Mouse (Mus musculus) CH12.LX (cell line): ENCODE results near the gene Nek6. TPM values are rescaled to one million over a fixed set of nuclear protein-coding genes. Genes with fewer than 3 reads are reported as not detected.

Experiments
- DNase-seq: peaks from one replicate; pipeline ENCODE4 v3.0.0-alpha.2; 2013; ENCODE audit errors: extremely low read depth
- H3K27ac ChIP-seq: 2 replicates; pipeline ENCODE4 v1.5.1; 2012; ENCODE audit warnings: low read depth, mild to moderate bottlenecking, control low read depth, moderate library complexity; ENCODE audit not compliant: insufficient read depth
- H3K27me3 ChIP-seq: replicated peaks from 2 replicates; pipeline ENCODE3; 2012; ENCODE audit warnings: inconsistent platforms
- H3K36me3 ChIP-seq, 2 experiments: replicated peaks in 1 of 2; 2 replicates each; pipeline versions ENCODE3 to v1.6.1; 2012; ENCODE audit warnings: inconsistent platforms in 1 of 2, low read length in 1 of 2, mild to moderate bottlenecking in 1 of 2, mixed read lengths in 1 of 2, moderate library complexity in 1 of 2; ENCODE audit not compliant: control insufficient read depth in 1 of 2, insufficient read depth in 1 of 2
- H3K4me1 ChIP-seq, 2 experiments: 2 replicates each; pipeline ENCODE4 v1.6.1; 2012; ENCODE audit warnings: inconsistent platforms in 1 of 2, moderate library complexity in 1 of 2; ENCODE audit not compliant: insufficient read depth in 2 of 2, control insufficient read depth in 1 of 2
- H3K4me2 ChIP-seq: 2 replicates; pipeline ENCODE4 v1.6.1; 2012; ENCODE audit warnings: low read depth, mild to moderate bottlenecking, control low read depth; ENCODE audit not compliant: poor library complexity, insufficient read depth, severe bottlenecking
- H3K4me3 ChIP-seq, 3 experiments: fragments of 150-350 bp in 1 of 3; sonication (generic) in 1 of 3; replicated peaks in 1 of 3; 2 replicates each; pipeline versions ENCODE3 to v1.5.1; 2011 to 2012; ENCODE audit warnings: low read depth in 2 of 3, low read length in 2 of 3, mild to moderate bottlenecking in 2 of 3, moderate library complexity in 2 of 3, control low read depth in 1 of 3, improper control_type of control experiment in 1 of 3, inconsistent platforms in 1 of 3, mixed read lengths in 1 of 3; ENCODE audit not compliant: poor library complexity in 1 of 3
- H3K79me2 ChIP-seq: replicated peaks from 2 replicates; pipeline ENCODE4 v1.6.1; 2012; ENCODE audit warnings: mild to moderate bottlenecking, moderate library complexity; ENCODE audit not compliant: control insufficient read depth, poor library complexity, insufficient read depth, severe bottlenecking; ENCODE audit errors: extremely low read depth
- H3K9ac ChIP-seq: 2 replicates; pipeline ENCODE4 v1.6.1; 2012; ENCODE audit warnings: low read depth, mild to moderate bottlenecking, control low read depth, moderate library complexity; ENCODE audit not compliant: insufficient read depth
- H3K9me3 ChIP-seq: replicated peaks from 2 replicates; pipeline ENCODE3; 2012; ENCODE audit warnings: low read length, inconsistent platforms, mixed read lengths
- BHLHE40 ChIP-seq: IDR thresholded peaks from 2 replicates; pipeline ENCODE4 v1.6.1; 2011; ENCODE audit warnings: mild to moderate bottlenecking, low read depth, low read length, improper control_type of control experiment
- CHD2 ChIP-seq: IDR thresholded peaks from 2 replicates; pipeline ENCODE4 v1.6.1; 2011; ENCODE audit warnings: low read length, improper control_type of control experiment
- E2F4 ChIP-seq: IDR thresholded peaks from 2 replicates; pipeline ENCODE4 v1.6.1; 2011; ENCODE audit warnings: low read depth, low read length, improper control_type of control experiment; ENCODE audit not compliant: insufficient replicate concordance
- ELF1 ChIP-seq: IDR thresholded peaks from 2 replicates; pipeline ENCODE4 v1.6.1; 2014; ENCODE audit warnings: low read depth, mild to moderate bottlenecking, inconsistent platforms, low read length, improper control_type of control experiment
- EP300 ChIP-seq: IDR thresholded peaks from 2 replicates; pipeline ENCODE4 v1.6.1; 2011; ENCODE audit warnings: low read length, improper control_type of control experiment
- ETS1 ChIP-seq: conservative IDR thresholded peaks from 2 replicates; pipeline ENCODE4 v1.6.1; 2012; ENCODE audit warnings: low read depth, mild to moderate bottlenecking, inconsistent platforms, low read length, improper control_type of control experiment, moderate library complexity
- GABPA ChIP-seq: IDR thresholded peaks from 2 replicates; pipeline ENCODE4 v1.6.1; 2012; ENCODE audit warnings: low read depth, low read length, improper control_type of control experiment, inconsistent platforms; ENCODE audit not compliant: insufficient replicate concordance
- HCFC1 ChIP-seq: IDR thresholded peaks from 2 replicates; pipeline ENCODE4 v1.6.1; 2012; ENCODE audit warnings: low read depth, mild to moderate bottlenecking, inconsistent platforms, low read length, improper control_type of control experiment
- IRF4 ChIP-seq: IDR thresholded peaks from 2 replicates; pipeline ENCODE4 v1.6.1; 2014; ENCODE audit warnings: low read depth, mild to moderate bottlenecking, inconsistent platforms, low read length, improper control_type of control experiment
- JUN ChIP-seq: IDR thresholded peaks from 2 replicates; pipeline ENCODE4 v1.6.1; 2011; ENCODE audit warnings: low read depth, mild to moderate bottlenecking, low read length, improper control_type of control experiment, moderate library complexity; ENCODE audit not compliant: insufficient read depth
- KAT2A ChIP-seq: IDR thresholded peaks from 2 replicates; pipeline ENCODE4 v1.6.1; 2012; ENCODE audit warnings: low read length, improper control_type of control experiment, inconsistent platforms; ENCODE audit not compliant: insufficient replicate concordance
- MAFK ChIP-seq: IDR thresholded peaks from 2 replicates; pipeline ENCODE4 v1.6.1; 2011; ENCODE audit warnings: low read length, improper control_type of control experiment; ENCODE audit not compliant: insufficient replicate concordance
- MAZ ChIP-seq: IDR thresholded peaks from 2 replicates; pipeline ENCODE4 v1.6.1; 2012; ENCODE audit warnings: low read depth, mild to moderate bottlenecking, inconsistent platforms, low read length, improper control_type of control experiment, moderate library complexity
- MEF2A ChIP-seq: IDR thresholded peaks from 2 replicates; pipeline ENCODE4 v1.6.1; 2014; ENCODE audit warnings: low read depth, mild to moderate bottlenecking, inconsistent platforms, low read length, improper control_type of control experiment, borderline replicate concordance
- MXI1 ChIP-seq: IDR thresholded peaks from 2 replicates; pipeline ENCODE4 v1.6.1; 2011; ENCODE audit warnings: mild to moderate bottlenecking, low read depth, low read length, improper control_type of control experiment
- MYC ChIP-seq: IDR thresholded peaks from 2 replicates; pipeline ENCODE4 v1.6.1; 2011; ENCODE audit warnings: low read depth, mild to moderate bottlenecking, improper control_type of control experiment, low read length
- NELFE ChIP-seq: IDR thresholded peaks from 2 replicates; pipeline ENCODE4 v1.6.1; 2011; ENCODE audit warnings: low read depth, low read length, improper control_type of control experiment
- NRF1 ChIP-seq: IDR thresholded peaks from 2 replicates; pipeline ENCODE4 v1.6.1; 2014; ENCODE audit warnings: low read depth, mild to moderate bottlenecking, inconsistent platforms, low read length, improper control_type of control experiment, moderate library complexity
- PAX5 ChIP-seq: IDR thresholded peaks from 2 replicates; pipeline ENCODE4 v1.6.1; 2012; ENCODE audit warnings: low read length, inconsistent platforms, mixed read lengths
- POLR2A ChIP-seq: IDR thresholded peaks from 2 replicates; pipeline ENCODE4 v1.6.1; 2011; ENCODE audit warnings: low read depth, mild to moderate bottlenecking, improper control_type of control experiment, low read length
- RAD21 ChIP-seq: IDR thresholded peaks from 2 replicates; pipeline ENCODE4 v1.6.1; 2011; ENCODE audit warnings: low read depth, mild to moderate bottlenecking, low read length, improper control_type of control experiment, moderate library complexity
- RCOR1 ChIP-seq: conservative IDR thresholded peaks from 2 replicates; pipeline ENCODE4 v1.6.1; 2012; ENCODE audit warnings: low read depth, mild to moderate bottlenecking, inconsistent platforms, low read length, improper control_type of control experiment
- SIN3A ChIP-seq: IDR thresholded peaks from 2 replicates; pipeline ENCODE4 v1.6.1; 2012; ENCODE audit warnings: low read length, improper control_type of control experiment, inconsistent platforms
- SMC3 ChIP-seq: IDR thresholded peaks from 2 replicates; pipeline ENCODE4 v1.6.1; 2011; ENCODE audit warnings: low read depth, low read length, improper control_type of control experiment
- TBP ChIP-seq: conservative IDR thresholded peaks from 2 replicates; pipeline ENCODE4 v1.6.1; 2011; ENCODE audit warnings: low read depth, low read length, improper control_type of control experiment
- TCF12 ChIP-seq: IDR thresholded peaks from 2 replicates; pipeline ENCODE4 v1.6.1; 2014; ENCODE audit warnings: low read depth, mild to moderate bottlenecking, inconsistent platforms, low read length, improper control_type of control experiment
- USF2 ChIP-seq: conservative IDR thresholded peaks from 2 replicates; pipeline ENCODE4 v1.6.1; 2011; ENCODE audit warnings: low read depth, low read length, improper control_type of control experiment
- ZMIZ1 ChIP-seq: IDR thresholded peaks from 2 replicates; pipeline ENCODE4 v1.6.1; 2012; ENCODE audit warnings: low read depth, mild to moderate bottlenecking, inconsistent platforms, low read length, improper control_type of control experiment
- ZNF384 ChIP-seq: IDR thresholded peaks from 2 replicates; pipeline ENCODE4 v1.6.1; 2012; ENCODE audit warnings: low read depth, low read length, improper control_type of control experiment, inconsistent platforms
- dilution Hi-C: fragments of 300-500 bp; cut with MboI; formaldehyde crosslinking; loops from 2 replicates; pipeline ENCODE4 v1.14.3; 2020; ENCODE audit warnings: low sequenced_read_pairs; ENCODE audit not compliant: extremely low pct_unique_long_range_greater_than_20kb, extremely low pct_ligation_motif_present
- in situ Hi-C: fragments of 300-500 bp; cut with MboI; formaldehyde crosslinking; loops from 3 replicates; pipeline ENCODE4 v1.14.3; 2019; ENCODE audit warnings: low sequenced_read_pairs, low pct_ligation_motif_present, low pct_unique_long_range_greater_than_20kb, mixed read lengths
- polyA plus RNA-seq: library from polyadenylated mRNA; unstranded; fragments of >175 nt; gene quantifications from 2 replicates; pipeline ENCODE4 v1.2.1, GENCODE M21; 2012; ENCODE audit warnings: low read depth; ENCODE audit not compliant: insufficient read length
- total RNA-seq, 2 experiments: library from RNA; depleted of rRNA; stranded (reverse); fragments of 300-350 nt in 1 of 2; fragments of >200 nt in 1 of 2; gene quantifications; 2 replicates each; pipeline ENCODE4 v1.2.3; 2012 to 2014

Gene Nek6
- total and polyA plus RNA-seq, 3 experiments: 31.0 to 39.9 (median 36.7) TPM

DNA sequence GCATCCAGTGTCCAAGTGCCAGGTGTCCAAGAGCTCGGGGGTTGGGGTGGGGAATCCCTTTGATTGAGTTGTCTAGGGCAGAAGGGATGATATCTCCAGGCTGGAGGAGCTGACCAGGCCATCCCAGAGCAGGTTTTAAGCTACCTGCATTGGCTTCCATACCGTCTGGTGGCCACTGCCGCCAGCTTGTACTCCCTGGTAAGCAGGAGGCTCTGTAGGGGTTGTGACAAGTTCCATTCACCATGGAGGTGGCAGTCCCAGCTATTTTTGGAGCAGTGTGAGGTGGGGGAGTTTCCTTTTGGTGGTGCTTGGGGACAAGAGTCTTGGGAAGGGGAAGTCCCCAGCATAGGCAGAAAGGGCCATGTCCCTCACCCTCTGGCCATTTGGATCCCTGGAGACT is 29.7 kb downstream of the Nek6 start:
- Histone ChIP-seq H3K4me1 (peaks cover 70 to 99% of the 10 kb centered on the region in 2 experiments), H3K79me2 (peaks cover 7% of the 10 kb centered on the region), H3K36me3 (peaks cover 0 to 19% of the 10 kb centered on the region in 2 experiments), H3K27me3 (no peaks in the 10 kb centered on the region), H3K9me3 (no peaks in the 10 kb centered on the region), H3K27ac (peak overlapping the region; percentile 85), H3K4me2 (peak overlapping the region; percentile 46), H3K9ac (peak overlapping the region; percentile 8; the same call in 1 of the 2 replicates), H3K4me3 (no peak overlapping the region)
- DNase-seq: peak; percentile 74
- in situ Hi-C loops: no loop called here
- TF ChIP-seq CHD2 (peak; percentile 79), ZMIZ1 (0 out of 2 replicates have a peak, but pooled peaks have one; percentile 55), E2F4 (no peak), MEF2A (peak; percentile 100), PAX5 (no peak), BHLHE40 (peak; percentile 76), RAD21 (peak; percentile 9), KAT2A (0 out of 2 replicates have a peak, but pooled peaks have one; percentile 42), NELFE (0 out of 2 replicates have a peak, but pooled peaks have one; percentile 44), RCOR1 (peak; percentile 70; the same call in 1 of the 2 replicates), NRF1 (0 out of 2 replicates have a peak, but pooled peaks have one; percentile 9), GABPA (no peak), TCF12 (peak; percentile 87), MXI1 (peak; percentile 48; the same call in 1 of the 2 replicates), EP300 (peak; percentile 94), MAFK (peak; percentile 41; the same call in 1 of the 2 replicates), MAZ (peak; percentile 81; the same call in 1 of the 2 replicates), ELF1 (0 out of 2 replicates have a peak, but pooled peaks have one; percentile 20), JUN (no peak), ZNF384 (no peak), POLR2A (no peak), HCFC1 (no peak), SIN3A (no peak), SMC3 (peak; percentile 11; the same call in 1 of the 2 replicates), IRF4 (peak; percentile 87), USF2 (no peak), TBP (0 out of 2 replicates have a peak, but pooled peaks have one; percentile 40), MYC (peak; percentile 56; the same call in 1 of the 2 replicates), ETS1 (peak; percentile 92)
- dilution Hi-C loops: no loop called here
